Mouse (Mus musculus) embryonic fibroblast, embryonic 13.5 days (primary cell): ENCODE data around the gene Itpk1.

Experiments used
- CTCF ChIP-seq: IDR thresholded peaks from 2 replicates; pipeline ENCODE4 v1.5.1; 2011; ENCODE audit warnings: mild to moderate bottlenecking, control low read depth, low read length, moderate library complexity, borderline replicate concordance; ENCODE audit not compliant: insufficient read depth
- POLR2A ChIP-seq: IDR thresholded peaks from 2 replicates; pipeline ENCODE4 v1.6.1; 2011; ENCODE audit warnings: low read depth, mild to moderate bottlenecking, control low read depth, low read length, moderate library complexity

- TF ChIP-seq CTCF (no peak), POLR2A (no peak)
Observed at GRCm38 (mm10) chr12:102674123-102674522, 30.6 kb downstream of the Itpk1 start.
